Mouse (Mus musculus): Measurements from ENCODE around the gene Slc5a8.

Gene Slc5a8

GRCm38 (mm10) chr10:88885632-88886090 is at the start of gene Slc5a8:
Slc5a8 (plus strand) TSS chr10:88885992.
- no peak for DNase-seq (ENCODE audit: low read depth, low spot score)

DNA sequence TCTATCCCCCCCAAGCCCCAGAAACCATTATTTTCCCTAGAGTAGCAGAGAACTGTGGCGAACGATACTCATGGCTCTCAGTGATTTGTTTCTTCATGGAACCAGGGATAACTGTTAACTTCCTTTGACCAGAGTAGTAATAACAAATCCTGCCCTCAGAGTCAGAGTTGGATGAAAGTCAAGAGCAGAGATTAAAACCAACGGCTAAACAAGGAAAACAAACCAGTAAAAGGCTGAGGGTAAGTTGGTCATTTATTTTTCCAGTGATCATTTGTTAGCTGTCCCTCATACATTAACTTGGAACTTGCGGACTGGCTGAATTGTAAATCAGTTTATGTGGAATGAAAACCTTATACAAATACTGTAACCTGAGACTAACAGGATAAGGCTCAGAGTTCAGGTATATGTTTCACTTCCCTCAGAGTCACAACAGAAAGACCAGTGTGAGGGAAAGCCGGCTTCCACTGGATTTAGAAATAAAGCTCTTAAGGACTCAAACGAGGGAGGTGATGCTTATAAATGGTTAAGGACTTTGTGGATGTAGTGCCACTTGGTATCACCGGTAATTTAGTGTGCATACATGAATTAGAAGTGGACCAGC is 36.8 kb upstream of the Slc5a8 start:
- no peak for DNase-seq (ENCODE audit: low read depth, low spot score)

DNA sequence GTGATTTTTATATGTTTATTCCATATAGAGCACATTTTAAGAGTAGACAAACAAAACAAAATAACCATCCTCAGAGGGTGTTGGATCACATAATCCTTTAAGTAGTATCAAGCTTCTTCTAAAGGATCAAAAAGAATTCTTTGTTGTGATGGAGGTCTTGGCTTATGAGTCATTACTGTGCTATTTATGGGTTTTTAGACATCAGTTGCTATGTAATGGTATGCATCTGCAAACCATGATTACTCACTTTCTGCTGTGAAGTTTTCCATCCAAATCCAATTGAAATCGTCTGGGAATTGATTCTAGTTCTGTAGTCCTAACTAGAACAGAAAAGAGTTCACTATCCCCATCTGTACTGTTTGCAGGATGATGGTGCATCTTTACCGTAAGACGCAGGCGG is 35.8 kb upstream of the Slc5a8 start:
- DNase-seq (ENCODE audit: low read depth, low spot score), result no peak

DNA sequence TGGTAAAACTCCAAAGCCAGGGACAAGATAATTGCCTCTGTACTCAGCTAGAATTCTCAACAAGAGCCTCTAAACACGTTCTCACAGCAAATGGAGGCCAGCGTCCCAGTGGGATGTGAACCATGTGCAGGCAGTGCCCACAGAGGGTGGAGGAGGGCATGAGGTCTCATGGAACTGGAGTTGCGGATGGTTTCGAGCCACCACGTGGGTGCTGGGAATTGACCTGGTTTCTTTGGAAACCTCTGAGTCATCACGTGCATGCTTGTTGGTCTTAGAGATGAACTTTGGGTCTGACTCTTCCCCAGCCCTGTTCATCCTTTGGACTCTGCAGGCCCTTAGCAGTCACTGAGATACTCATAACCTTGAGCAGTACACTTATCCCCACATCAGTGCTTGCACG is 32.5 kb upstream of the Slc5a8 start:
- DNase-seq (ENCODE audit: low read depth, low spot score), result no peak

DNA sequence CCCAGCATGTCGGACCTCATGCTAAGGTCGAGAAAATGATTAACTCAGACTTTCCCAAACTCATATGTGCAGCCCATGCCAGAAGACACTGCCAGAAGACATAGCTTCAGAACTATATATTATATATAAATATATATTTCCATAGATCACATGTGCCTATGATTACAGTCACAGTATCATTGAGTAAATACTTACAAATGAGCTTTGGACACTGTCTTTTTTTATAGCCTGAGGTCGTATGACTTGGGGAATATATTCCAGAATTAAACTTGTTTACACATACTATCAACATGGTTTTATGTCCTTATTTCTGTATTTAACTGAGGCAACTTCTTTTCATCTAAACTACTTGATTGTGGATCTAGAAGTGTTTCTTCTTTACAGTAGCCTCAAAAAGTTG is 24.9 kb upstream of the Slc5a8 start:
- DNase-seq (ENCODE audit: low read depth, low spot score), result no peak

DNA sequence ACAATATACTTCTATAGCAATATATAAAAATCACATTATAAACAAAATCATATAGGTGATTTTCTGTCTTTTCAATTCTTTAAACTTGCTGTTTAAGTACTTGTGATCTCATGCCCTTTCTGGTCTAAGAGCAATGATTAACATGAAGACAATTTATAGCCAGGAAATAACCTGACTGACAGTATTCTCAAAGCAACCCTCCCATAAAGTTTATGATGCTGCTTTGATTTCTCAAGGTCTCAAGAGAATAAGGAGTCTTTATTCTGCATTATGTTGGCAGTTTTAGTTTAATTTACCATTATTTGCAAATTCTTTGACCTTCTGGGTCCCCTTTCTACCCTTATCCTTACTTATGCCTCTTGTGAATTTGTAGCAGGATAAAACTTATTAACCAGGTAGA is 24.4 kb upstream of the Slc5a8 start:
- DNase-seq (ENCODE audit: low read depth, low spot score), result no peak

- DNase-seq (ENCODE audit: low read depth, low spot score), result no peak
Measured at GRCm38 (mm10) chr10:88862293-88862692, 23.5 kb upstream of the Slc5a8 start.

GRCm38 (mm10) chr10:88866017-88866416 is 19.8 kb upstream of the Slc5a8 start:
- DNase-seq (ENCODE audit: low read depth, low spot score), result no peak

- peak; percentile 47 for DNase-seq (ENCODE audit: low read depth, low spot score)
Measured at GRCm38 (mm10) chr10:88874870-88875269, 10.9 kb upstream of the Slc5a8 start.

DNA sequence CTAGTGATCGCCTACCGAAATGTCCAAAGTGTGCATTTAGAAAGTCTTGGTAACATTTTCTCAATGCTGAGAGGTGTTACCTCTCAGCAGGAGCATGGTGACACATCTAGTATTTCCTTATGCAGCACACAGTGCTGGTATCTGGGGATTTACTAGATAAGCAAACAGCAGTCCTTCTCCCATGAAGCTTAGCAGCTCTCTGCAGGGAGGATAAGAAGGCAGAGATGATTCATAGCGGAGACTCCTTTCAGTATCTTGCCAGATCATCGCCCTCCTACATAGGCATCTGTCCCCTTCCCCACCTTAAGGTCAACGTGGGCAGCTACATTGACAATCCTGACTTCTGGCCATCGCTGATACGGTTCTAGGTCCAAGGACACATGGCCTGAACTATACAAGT is 8.4 kb upstream of the Slc5a8 start:
- DNase-seq (ENCODE audit: low read depth, low spot score), result no peak

DNA sequence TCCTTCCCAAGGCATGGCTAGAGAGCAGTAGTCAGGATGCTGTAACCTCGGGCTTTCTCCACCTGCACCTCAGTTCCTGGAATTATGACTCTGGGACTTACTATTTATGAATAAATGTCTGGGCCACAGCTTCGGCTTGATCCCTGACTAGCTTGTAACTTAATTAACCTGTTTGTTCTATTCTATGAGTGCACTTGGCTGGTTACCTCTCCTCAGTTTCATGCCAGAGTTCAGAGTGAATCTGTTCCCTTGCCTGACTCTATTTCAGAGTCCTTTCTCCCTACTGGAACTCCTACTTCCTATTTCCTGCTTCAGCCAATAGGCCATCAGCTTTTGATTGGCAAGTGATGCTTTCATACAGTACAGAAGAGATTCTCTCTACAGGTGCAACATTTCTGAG is 2.1 kb upstream of the Slc5a8 start:
- DNase-seq (ENCODE audit: low read depth, low spot score), result no peak

- no peak for DNase-seq (ENCODE audit: low read depth, low spot score)
Measured at GRCm38 (mm10) chr10:88884836-88885235, 956 bp upstream of the Slc5a8 start.

GRCm38 (mm10) chr10:88886114-88886513 is 322 bp downstream of the Slc5a8 start:
- no peak for DNase-seq (ENCODE audit: low read depth, low spot score)

DNA sequence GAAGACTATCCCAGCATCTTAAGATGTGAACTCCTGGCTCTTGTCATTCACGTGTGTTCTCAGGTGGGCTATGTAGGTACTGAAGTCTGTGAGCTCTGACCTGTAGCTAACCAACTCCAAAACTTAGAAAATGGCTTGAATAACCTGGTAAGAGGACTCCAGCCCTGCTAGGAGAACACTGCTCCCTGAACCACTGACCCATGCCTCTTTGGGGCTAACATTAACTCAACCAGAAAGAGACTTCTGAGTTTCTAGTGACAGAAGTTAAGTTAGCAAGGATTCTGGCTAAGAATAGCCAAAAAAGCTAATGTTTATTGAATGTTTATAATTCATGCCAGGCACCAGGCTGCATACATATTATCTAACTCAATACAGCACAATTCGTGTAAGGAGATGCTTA is 2.6 kb downstream of the Slc5a8 start:
- DNase-seq (ENCODE audit: low read depth, low spot score), result no peak

- DNase-seq (ENCODE audit: low read depth, low spot score), result no peak
Measured at GRCm38 (mm10) chr10:88891410-88891809, 5.6 kb downstream of the Slc5a8 start.

DNA sequence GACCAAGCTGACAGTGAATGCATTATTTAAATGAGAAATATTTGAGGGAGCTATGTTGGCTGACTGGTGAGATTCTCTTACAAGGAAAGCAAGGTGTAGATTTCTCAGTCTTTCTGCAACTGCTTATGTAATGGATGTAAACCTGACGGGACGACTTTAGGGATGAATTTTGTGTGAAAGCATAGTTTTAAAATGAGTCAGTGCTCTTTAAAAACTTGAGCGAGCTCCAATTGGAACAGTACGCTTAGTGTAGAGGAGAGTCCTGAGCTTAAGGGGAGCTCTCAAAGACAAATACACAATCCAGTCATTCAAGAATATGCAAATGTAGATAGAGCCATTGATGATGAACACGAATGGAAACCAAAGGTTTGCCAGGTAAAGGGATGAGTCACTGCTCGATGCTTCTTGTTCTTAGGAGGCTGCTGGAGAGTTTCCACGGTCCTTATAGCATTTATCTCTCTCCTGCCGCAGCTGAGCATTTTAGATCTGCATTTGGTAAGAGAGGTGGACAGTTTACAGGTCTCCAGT is 6.8 kb downstream of the Slc5a8 start:
- no peak for DNase-seq (ENCODE audit: low read depth, low spot score)

- no peak for DNase-seq (ENCODE audit: low read depth, low spot score)
Measured at GRCm38 (mm10) chr10:88897032-88897431, 11.2 kb downstream of the Slc5a8 start.

- DNase-seq (ENCODE audit: low read depth, low spot score), result no peak
Measured at GRCm38 (mm10) chr10:88949649-88950296, 64.0 kb downstream of the Slc5a8 start.

DNA sequence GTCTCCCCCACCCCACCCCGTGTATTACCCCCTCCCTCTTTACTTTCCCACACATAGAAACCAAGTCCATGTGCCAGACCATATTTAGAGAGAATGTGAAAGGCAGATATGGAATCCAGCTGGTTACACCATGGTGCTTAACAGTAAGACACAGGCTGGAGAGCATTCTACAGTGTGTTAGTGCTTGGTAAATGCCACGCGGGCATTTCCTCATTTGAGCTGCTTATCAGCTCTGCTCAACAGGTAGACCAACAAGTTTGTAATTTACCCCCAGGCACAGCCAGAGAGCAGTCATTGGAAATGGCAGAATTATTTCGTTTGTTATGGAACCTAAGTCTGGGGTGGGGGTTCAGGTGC is 64.5 kb downstream of the Slc5a8 start:
- DNase-seq (ENCODE audit: low read depth, low spot score), result no peak

DNA sequence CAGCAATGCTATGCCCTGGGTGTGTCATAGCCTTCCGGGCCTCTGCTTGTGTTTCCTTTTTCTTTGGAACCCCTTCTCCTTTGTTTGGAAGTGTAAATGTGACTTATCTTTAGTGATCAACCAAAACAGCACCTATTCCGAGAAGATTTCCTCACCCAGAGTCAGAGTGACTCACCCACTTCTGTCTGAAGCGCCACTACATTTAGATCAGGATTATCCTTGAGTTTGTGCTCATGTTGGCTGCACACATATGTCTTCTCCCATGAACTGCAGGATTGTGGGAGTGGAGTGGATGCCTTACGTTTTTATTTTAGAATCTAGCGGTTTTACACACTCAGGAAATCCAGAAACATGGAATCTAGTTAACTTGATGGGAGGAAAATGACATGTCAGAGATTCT is 75.0 kb downstream of the Slc5a8 start:
- no peak for DNase-seq (ENCODE audit: low read depth, low spot score)

GRCm38 (mm10) chr10:88968586-88968985 is 82.8 kb downstream of the Slc5a8 start:
- DNase-seq (ENCODE audit: low read depth, low spot score), result no peak

GRCm38 (mm10) chr10:88970951-88971725 is 85.3 kb downstream of the Slc5a8 start:
- no peak for DNase-seq (ENCODE audit: low read depth, low spot score)

- no peak for DNase-seq (ENCODE audit: low read depth, low spot score)
Measured at GRCm38 (mm10) chr10:88978932-88979331, 93.1 kb downstream of the Slc5a8 start.

Measured in CD4-positive helper T cell, adult 2 months (primary cell).